Mouse (Mus musculus): Measurements from ENCODE around the gene Fam81b.
"Not testable (repeated sequence)": the region's sequence is repeated elsewhere in the genome, so short reads cannot be mapped to it uniquely, and the experiment has no call there.

Fam81b gene

GRCm38 (mm10) chr13:76304637-76305122 is at the start of gene Fam81b:
Fam81b (minus strand) TSS chr13:76305072.
- DNase-seq = no peak

- DNase-seq = not testable (repeated sequence)
Observed at GRCm38 (mm10) chr13:76345941-76346340, 41.1 kb upstream of the Fam81b start.

GRCm38 (mm10) chr13:76318635-76319034 is 13.8 kb upstream of the Fam81b start:
- no peak for DNase-seq

- DNase-seq = no peak
Observed at GRCm38 (mm10) chr13:76311580-76311979, 6.7 kb upstream of the Fam81b start.

- DNase-seq = no peak
Observed at GRCm38 (mm10) chr13:76308811-76309210, 3.9 kb upstream of the Fam81b start.

- no peak for DNase-seq
Observed at GRCm38 (mm10) chr13:76305655-76306365, 938 bp upstream of the Fam81b start.

- no peak for DNase-seq
Observed at GRCm38 (mm10) chr13:76305241-76305640, 369 bp upstream of the Fam81b start.

- no peak for DNase-seq
Observed at GRCm38 (mm10) chr13:76304201-76304600, 671 bp downstream of the Fam81b start.

- DNase-seq = no peak
Observed at GRCm38 (mm10) chr13:76303160-76303559, 1.7 kb downstream of the Fam81b start.

GRCm38 (mm10) chr13:76302056-76302455 is 2.8 kb downstream of the Fam81b start:
- DNase-seq = no peak

GRCm38 (mm10) chr13:76292050-76292449 is 12.8 kb downstream of the Fam81b start:
- DNase-seq = no peak

- DNase-seq = no peak
Observed at GRCm38 (mm10) chr13:76284597-76284996, 20.3 kb downstream of the Fam81b start.

- no peak for DNase-seq
Observed at GRCm38 (mm10) chr13:76264361-76265026, 40.4 kb downstream of the Fam81b start.

GRCm38 (mm10) chr13:76258766-76259165 is 46.1 kb downstream of the Fam81b start:
- DNase-seq = no peak

GRCm38 (mm10) chr13:76256350-76256749 is 48.5 kb downstream of the Fam81b start:
- no peak for DNase-seq

GRCm38 (mm10) chr13:76250092-76250491 is 54.8 kb downstream of the Fam81b start:
- no peak for DNase-seq

- no peak for DNase-seq
Observed at GRCm38 (mm10) chr13:76249066-76249465, 55.8 kb downstream of the Fam81b start.

GRCm38 (mm10) chr13:76215397-76215796 is 89.5 kb downstream of the Fam81b start:
- DNase-seq = no peak

GRCm38 (mm10) chr13:76214928-76215327 is 89.9 kb downstream of the Fam81b start:
- no peak for DNase-seq

- no peak for DNase-seq
Observed at GRCm38 (mm10) chr13:76199943-76200342, 104.9 kb downstream of the Fam81b start.

GRCm38 (mm10) chr13:76197297-76197848 is 107.5 kb downstream of the Fam81b start:
- no peak for DNase-seq

- no peak for DNase-seq
Observed at GRCm38 (mm10) chr13:76195431-76196138, 109.3 kb downstream of the Fam81b start.

- no peak for DNase-seq
Observed at GRCm38 (mm10) chr13:76194937-76195336, 109.9 kb downstream of the Fam81b start.

All from thymus, postnatal 25 days (tissue).